Mouse (Mus musculus): ENCODE measurements at regions not wholly inside any gene's neighbourhood (a gene's known extent, or its start where the extent isn't known, plus 50 kb on each side); places are given as distances from the start of the nearest gene placed in this dataset.

DNA sequence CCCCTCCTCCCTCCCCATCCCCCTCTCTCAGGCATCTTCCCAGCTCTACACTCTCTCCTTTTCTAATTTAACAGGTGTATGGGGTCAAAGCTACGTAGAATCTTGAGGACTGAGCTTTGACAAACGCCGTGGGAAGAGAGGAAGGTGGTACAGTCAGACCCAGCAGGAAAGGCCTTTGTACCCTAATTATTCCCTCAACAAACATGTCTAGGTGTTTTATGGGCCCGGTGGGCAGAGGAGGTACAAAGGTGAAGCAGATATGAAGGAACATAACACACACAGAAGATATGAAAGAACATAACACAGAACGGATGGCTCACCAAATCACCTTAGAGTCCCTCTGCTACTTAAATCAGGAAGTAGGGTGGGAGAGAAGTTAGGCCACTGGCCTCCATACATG lies 128.3 kb downstream of the Sox9 start:
- H3K4me1 ChIP-seq (replicated peaks; ENCODE audit: low read depth, low read length), result no peaks in the 10 kb centered on the region
- no peaks in the 10 kb centered on the region; the same call in 1 of the 2 replicates for H3K9me3 ChIP-seq (ENCODE audit: low read length)
- no peak for TF ChIP-seq CTCF (conservative IDR thresholded peaks at IDR 0.05; ENCODE audit: low read length)
- TF ChIP-seq NANOG (IDR thresholded peaks at IDR 0.05; ENCODE audit: borderline replicate concordance, low read length), result no peak
- TF ChIP-seq POU5F1 (IDR thresholded peaks at IDR 0.05; ENCODE audit: borderline replicate concordance, low read length), result no peak
- no peaks in the 10 kb centered on the region for H3K36me3 ChIP-seq (ENCODE audit: insufficient read depth, low read length)
- peaks cover 24% of the 10 kb centered on the region for H3K27me3 ChIP-seq (ENCODE audit: insufficient read depth, low read length)
- H3K4me3 ChIP-seq (replicated peaks; ENCODE audit: low read length), result no peak overlapping the region

DNA sequence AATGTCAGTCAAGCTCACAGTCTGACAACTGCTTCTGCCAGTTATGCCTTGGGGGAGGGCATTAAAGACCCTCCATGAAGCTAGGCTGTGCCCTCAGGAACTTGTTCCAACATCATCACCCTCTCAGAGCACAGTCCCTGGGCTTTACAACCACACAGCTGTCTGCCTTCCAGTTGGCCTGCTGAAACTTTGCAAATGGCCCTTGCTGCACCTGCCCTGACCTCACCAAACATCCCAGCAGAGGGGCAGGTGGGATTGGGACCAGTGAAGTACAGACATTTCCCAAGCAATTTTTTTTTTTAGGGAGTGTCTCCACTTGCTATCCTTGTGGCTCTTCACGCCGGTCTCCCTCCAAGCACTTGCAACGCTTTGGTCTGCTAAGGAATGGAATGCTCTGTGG lies 130.9 kb downstream of the Sox9 start:
- Histone ChIP-seq H3K27me3 (ENCODE audit: insufficient read depth, low read length) (peaks cover 24% of the 10 kb centered on the region; the same call in 1 of the 2 replicates), H3K4me3 (replicated peaks; ENCODE audit: low read length) (no peak overlapping the region), H3K4me1 (replicated peaks; ENCODE audit: low read depth, low read length) (no peaks in the 10 kb centered on the region), H3K36me3 (ENCODE audit: insufficient read depth, low read length) (no peaks in the 10 kb centered on the region), H3K9me3 (ENCODE audit: low read length) (no peaks in the 10 kb centered on the region; the same call in 1 of the 2 replicates)
- TF ChIP-seq POU5F1 (IDR thresholded peaks at IDR 0.05; ENCODE audit: borderline replicate concordance, low read length), result no peak
- no peak for TF ChIP-seq NANOG (IDR thresholded peaks at IDR 0.05; ENCODE audit: borderline replicate concordance, low read length)
- TF ChIP-seq CTCF (conservative IDR thresholded peaks at IDR 0.05; ENCODE audit: low read length), result no peak

GRCm38 (mm10) chr11:112916923-112917322 lies 134.9 kb downstream of the Sox9 start:
- no peaks in the 10 kb centered on the region; the same call in 1 of the 2 replicates for H3K9me3 ChIP-seq (ENCODE audit: low read length)
- H3K4me1 ChIP-seq (replicated peaks; ENCODE audit: low read depth, low read length), result no peaks in the 10 kb centered on the region
- no peak overlapping the region for H3K4me3 ChIP-seq (replicated peaks; ENCODE audit: low read length)
- H3K36me3 ChIP-seq (ENCODE audit: insufficient read depth, low read length), result no peaks in the 10 kb centered on the region
- no peak for TF ChIP-seq POU5F1 (IDR thresholded peaks at IDR 0.05; ENCODE audit: borderline replicate concordance, low read length)
- no peak for TF ChIP-seq NANOG (IDR thresholded peaks at IDR 0.05; ENCODE audit: borderline replicate concordance, low read length)
- TF ChIP-seq CTCF (conservative IDR thresholded peaks at IDR 0.05; ENCODE audit: low read length), result no peak
- H3K27me3 ChIP-seq (ENCODE audit: insufficient read depth, low read length), result peaks cover 20% of the 10 kb centered on the region; the same call in 1 of the 2 replicates

DNA sequence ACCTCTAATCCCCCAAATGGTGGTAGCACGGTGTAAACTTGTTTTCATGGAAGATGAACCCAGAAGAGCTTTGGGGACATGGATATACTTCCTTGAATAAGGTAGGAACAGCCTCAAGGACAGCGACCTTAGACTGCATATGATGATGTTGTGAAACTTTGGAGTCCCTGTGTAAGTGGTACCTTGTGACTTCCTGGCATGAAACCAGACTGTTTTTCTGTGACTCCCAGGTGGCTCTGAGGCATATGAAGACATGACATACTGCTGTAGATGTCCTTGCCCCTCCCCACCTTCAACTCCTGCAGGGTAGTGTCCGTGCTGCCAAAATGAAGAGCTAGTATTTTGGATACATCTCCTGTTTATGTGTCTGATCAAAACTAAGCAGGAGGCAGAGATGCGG lies 138.1 kb downstream of the Sox9 start:
- TF ChIP-seq POU5F1 (IDR thresholded peaks at IDR 0.05; ENCODE audit: borderline replicate concordance, low read length), result no peak
- no peak for TF ChIP-seq NANOG (IDR thresholded peaks at IDR 0.05; ENCODE audit: borderline replicate concordance, low read length)
- no peak for TF ChIP-seq CTCF (conservative IDR thresholded peaks at IDR 0.05; ENCODE audit: low read length)
- no peaks in the 10 kb centered on the region for H3K36me3 ChIP-seq (ENCODE audit: insufficient read depth, low read length)
- peaks cover 2% of the 10 kb centered on the region; the same call in 1 of the 2 replicates for H3K9me3 ChIP-seq (ENCODE audit: low read length)
- H3K4me3 ChIP-seq (replicated peaks; ENCODE audit: low read length), result no peak overlapping the region
- H3K27me3 ChIP-seq (ENCODE audit: insufficient read depth, low read length), result peaks cover 30% of the 10 kb centered on the region
- no peaks in the 10 kb centered on the region for H3K4me1 ChIP-seq (replicated peaks; ENCODE audit: low read depth, low read length)

DNA sequence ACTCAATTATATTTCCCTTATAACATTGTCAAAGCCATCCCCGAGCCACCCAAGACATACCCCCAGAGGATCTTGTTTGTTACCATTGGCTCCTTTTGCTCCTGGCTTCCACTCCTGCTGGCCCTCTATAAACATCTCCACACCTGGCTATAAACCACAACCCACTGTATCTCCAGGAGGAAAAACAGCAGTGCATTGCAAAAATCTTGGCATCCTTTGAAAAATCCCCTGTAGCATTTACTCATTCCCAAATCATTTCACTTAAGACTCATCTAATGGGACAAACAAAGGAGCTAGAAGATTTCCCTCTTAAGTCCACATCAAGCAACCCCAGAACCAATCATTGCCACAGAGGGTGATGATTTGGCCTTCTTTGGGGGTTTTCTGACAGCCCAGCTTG lies 142.6 kb downstream of the Sox9 start:
- TF ChIP-seq CTCF (conservative IDR thresholded peaks at IDR 0.05; ENCODE audit: low read length), result no peak
- no peak for TF ChIP-seq NANOG (IDR thresholded peaks at IDR 0.05; ENCODE audit: borderline replicate concordance, low read length)
- TF ChIP-seq POU5F1 (IDR thresholded peaks at IDR 0.05; ENCODE audit: borderline replicate concordance, low read length), result no peak
- Histone ChIP-seq H3K27me3 (ENCODE audit: insufficient read depth, low read length) (peaks cover 20% of the 10 kb centered on the region), H3K4me3 (replicated peaks; ENCODE audit: low read length) (no peak overlapping the region), H3K4me1 (replicated peaks; ENCODE audit: low read depth, low read length) (no peaks in the 10 kb centered on the region), H3K36me3 (ENCODE audit: insufficient read depth, low read length) (no peaks in the 10 kb centered on the region), H3K9me3 (ENCODE audit: low read length) (peaks cover 14% of the 10 kb centered on the region)

- peaks cover 22% of the 10 kb centered on the region for H3K27me3 ChIP-seq (ENCODE audit: insufficient read depth, low read length)
- no peak for TF ChIP-seq NANOG (IDR thresholded peaks at IDR 0.05; ENCODE audit: borderline replicate concordance, low read length)
- TF ChIP-seq POU5F1 (IDR thresholded peaks at IDR 0.05; ENCODE audit: borderline replicate concordance, low read length), result no peak
- TF ChIP-seq CTCF (conservative IDR thresholded peaks at IDR 0.05; ENCODE audit: low read length), result no peak
- peaks cover 14% of the 10 kb centered on the region for H3K9me3 ChIP-seq (ENCODE audit: low read length)
- H3K4me1 ChIP-seq (replicated peaks; ENCODE audit: low read depth, low read length), result no peaks in the 10 kb centered on the region
- no peaks in the 10 kb centered on the region for H3K36me3 ChIP-seq (ENCODE audit: insufficient read depth, low read length)
- no peak overlapping the region for H3K4me3 ChIP-seq (replicated peaks; ENCODE audit: low read length)
Measured at GRCm38 (mm10) chr11:112925140-112925539, 143.1 kb downstream of the Sox9 start.

DNA sequence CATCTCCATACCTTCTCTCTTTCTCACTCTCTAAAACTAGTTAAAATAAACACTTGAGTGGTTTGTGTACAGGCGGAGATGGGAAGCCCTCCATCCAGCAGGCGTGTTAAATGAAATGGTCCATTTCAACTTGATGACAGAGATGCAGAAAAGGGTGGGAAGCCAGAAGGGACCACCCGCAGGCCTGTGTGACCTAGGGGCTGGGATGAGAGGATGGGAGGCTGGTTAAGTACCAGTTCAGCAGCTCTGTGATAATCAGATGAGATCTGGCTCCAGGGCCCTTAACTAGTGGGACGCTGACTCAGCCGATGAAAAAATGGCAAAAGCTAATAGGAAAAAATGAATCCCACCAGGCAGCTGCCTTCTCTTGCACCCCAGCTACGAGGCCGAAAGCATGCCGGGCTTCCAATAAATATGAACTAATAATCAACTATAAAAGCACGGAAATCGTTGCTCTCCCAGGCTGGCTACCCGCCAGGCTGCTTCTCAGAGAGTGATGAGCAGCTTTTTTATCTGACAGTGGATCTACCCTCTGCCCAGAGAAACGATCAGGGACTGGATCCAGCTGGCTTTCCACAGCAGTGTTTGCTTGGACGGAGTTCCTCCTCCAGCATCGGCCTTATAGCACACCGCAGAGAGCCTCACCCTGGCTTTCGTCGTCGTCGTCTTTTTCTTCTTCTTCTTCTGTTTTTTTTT lies 144.5 kb downstream of the Sox9 start:
- Histone ChIP-seq H3K27me3 (ENCODE audit: insufficient read depth, low read length) (peaks cover 26% of the 10 kb centered on the region), H3K9me3 (ENCODE audit: low read length) (peaks cover 14% of the 10 kb centered on the region), H3K4me1 (replicated peaks; ENCODE audit: low read depth, low read length) (no peaks in the 10 kb centered on the region), H3K4me3 (replicated peaks; ENCODE audit: low read length) (no peak overlapping the region), H3K36me3 (ENCODE audit: insufficient read depth, low read length) (no peaks in the 10 kb centered on the region)
- no peak for TF ChIP-seq CTCF (conservative IDR thresholded peaks at IDR 0.05; ENCODE audit: low read length)
- TF ChIP-seq NANOG (IDR thresholded peaks at IDR 0.05; ENCODE audit: borderline replicate concordance, low read length), result no peak
- no peak for TF ChIP-seq POU5F1 (IDR thresholded peaks at IDR 0.05; ENCODE audit: borderline replicate concordance, low read length)

DNA sequence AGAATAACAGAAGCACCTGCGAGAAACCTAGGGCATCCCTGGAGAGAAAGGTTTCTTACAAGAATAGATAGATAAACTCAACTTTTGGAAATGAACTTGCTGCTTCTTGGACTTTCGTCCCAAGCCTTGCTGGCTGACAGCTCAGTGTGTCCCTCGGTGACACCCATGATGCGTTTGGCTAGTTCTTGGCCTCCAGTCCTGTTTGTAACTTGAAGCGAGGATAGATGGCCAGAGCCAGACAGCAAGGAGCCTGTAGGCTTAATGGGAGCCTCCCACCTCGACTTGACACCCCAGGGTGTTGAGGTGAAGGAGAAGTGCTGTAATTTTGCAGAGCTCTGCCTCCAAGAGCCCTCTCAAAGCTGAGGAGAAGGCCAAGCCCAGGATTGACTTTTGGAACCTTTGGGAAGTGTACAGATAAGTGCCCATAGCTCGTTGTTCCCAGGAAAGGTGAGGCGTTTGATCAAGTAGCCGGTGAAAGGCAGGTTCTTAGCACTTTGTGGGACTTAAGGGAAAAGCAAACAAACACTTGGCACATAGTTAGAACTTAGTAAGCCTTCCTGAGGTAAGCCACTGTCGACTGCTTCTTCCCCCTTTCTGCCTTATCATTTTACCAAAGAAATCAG lies 148.3 kb downstream of the Sox9 start:
- Histone ChIP-seq H3K4me1 (replicated peaks; ENCODE audit: low read depth, low read length) (no peaks in the 10 kb centered on the region), H3K9me3 (ENCODE audit: low read length) (peaks cover 14% of the 10 kb centered on the region), H3K4me3 (replicated peaks; ENCODE audit: low read length) (no peak overlapping the region), H3K27me3 (ENCODE audit: insufficient read depth, low read length) (peaks cover 11% of the 10 kb centered on the region; the same call in 1 of the 2 replicates), H3K36me3 (ENCODE audit: insufficient read depth, low read length) (no peaks in the 10 kb centered on the region)
- TF ChIP-seq CTCF (conservative IDR thresholded peaks at IDR 0.05; ENCODE audit: low read length), result no peak
- no peak for TF ChIP-seq NANOG (IDR thresholded peaks at IDR 0.05; ENCODE audit: borderline replicate concordance, low read length)
- no peak for TF ChIP-seq POU5F1 (IDR thresholded peaks at IDR 0.05; ENCODE audit: borderline replicate concordance, low read length)
